Mouse (Mus musculus): ENCODE data around the gene Fgfr1op2. TPM values are rescaled to one million over a fixed set of nuclear protein-coding genes. Genes with fewer than 3 reads are reported as not detected.

Gene Fgfr1op2
- total and polyA plus RNA-seq, 3 experiments: 73.0 to 101 (median 94.1) TPM

GRCm38 (mm10) chr6:146538661-146539060 is 38.3 kb upstream of the Fgfr1op2 start:
- dilution Hi-C loops (cut with MboI; ENCODE audit: extremely low pct_ligation_motif_present, extremely low pct_unique_long_range_greater_than_20kb, low sequenced_read_pairs): no loop called here
- H3K27me3 ChIP-seq (replicated peaks): no peaks in the 10 kb centered on the region
- no peaks in the 10 kb centered on the region for H3K79me2 ChIP-seq (replicated peaks; ENCODE audit: control insufficient read depth, extremely low read depth, insufficient read depth, poor library complexity, severe bottlenecking)
- H3K9ac ChIP-seq (ENCODE audit: insufficient read depth, low read depth): no peak overlapping the region
- TF ChIP-seq ZKSCAN1 (IDR thresholded peaks at IDR 0.05; ENCODE audit: borderline replicate concordance, low read depth, low read length): 0 out of 2 replicates have a peak, but pooled peaks have one; percentile 39
- no peak for TF ChIP-seq IRF4 (IDR thresholded peaks at IDR 0.05; ENCODE audit: low read depth, low read length)
- no peaks in the 10 kb centered on the region for H3K36me3 ChIP-seq (replicated peaks in 1 of 2; ENCODE audit: control insufficient read depth in 1 of 2, insufficient read depth in 1 of 2, low read length in 1 of 2)
- DNase-seq (ENCODE audit: extremely low read depth): no peak
- H3K4me2 ChIP-seq (ENCODE audit: insufficient read depth, low read depth, poor library complexity, severe bottlenecking): no peak overlapping the region
- in situ Hi-C loops (cut with MboI; ENCODE audit: low pct_ligation_motif_present, low pct_unique_long_range_greater_than_20kb, low sequenced_read_pairs): no loop called here
- no peak overlapping the region for H3K4me3 ChIP-seq (replicated peaks in 1 of 3; ENCODE audit: low read depth in 2 of 3, low read length in 2 of 3, poor library complexity in 1 of 3)
- H3K4me1 ChIP-seq (ENCODE audit: control insufficient read depth in 1 of 2, insufficient read depth in 2 of 2): peaks cover 9 to 18% of the 10 kb centered on the region in 2 experiments
- no peak overlapping the region for H3K27ac ChIP-seq (ENCODE audit: insufficient read depth, low read depth)
- H3K9me3 ChIP-seq (replicated peaks; ENCODE audit: low read length): peaks cover 2% of the 10 kb centered on the region

- Histone ChIP-seq H3K4me2 (ENCODE audit: insufficient read depth, low read depth, poor library complexity, severe bottlenecking) (no peak overlapping the region), H3K36me3 (replicated peaks in 1 of 2; ENCODE audit: control insufficient read depth in 1 of 2, insufficient read depth in 1 of 2, low read length in 1 of 2) (no peaks in the 10 kb centered on the region), H3K9me3 (replicated peaks; ENCODE audit: low read length) (peaks cover 2% of the 10 kb centered on the region), H3K4me1 (ENCODE audit: control insufficient read depth in 1 of 2, insufficient read depth in 2 of 2) (peaks cover 9 to 18% of the 10 kb centered on the region in 2 experiments), H3K27me3 (replicated peaks) (no peaks in the 10 kb centered on the region), H3K79me2 (replicated peaks; ENCODE audit: control insufficient read depth, extremely low read depth, insufficient read depth, poor library complexity, severe bottlenecking) (no peaks in the 10 kb centered on the region), H3K9ac (ENCODE audit: insufficient read depth, low read depth) (no peak overlapping the region), H3K27ac (ENCODE audit: insufficient read depth, low read depth) (no peak overlapping the region), H3K4me3 (replicated peaks in 1 of 3; ENCODE audit: low read depth in 2 of 3, low read length in 2 of 3, poor library complexity in 1 of 3) (no peak overlapping the region)
- TF ChIP-seq SIN3A (IDR thresholded peaks at IDR 0.05; ENCODE audit: low read length) (no peak), CTCF (conservative IDR thresholded peaks at IDR 0.05 in 1 of 2, IDR thresholded peaks at IDR 0.05 in 1 of 2; ENCODE audit: low read depth in 2 of 2, low read length in 2 of 2) (no peak), CHD2 (IDR thresholded peaks at IDR 0.05; ENCODE audit: low read length) (no peak), MAZ (IDR thresholded peaks at IDR 0.05; ENCODE audit: low read depth, low read length) (no peak), USF2 (conservative IDR thresholded peaks at IDR 0.05; ENCODE audit: low read depth, low read length) (no peak), USF1 (IDR thresholded peaks at IDR 0.05; ENCODE audit: low read depth, low read length) (no peak), ZMIZ1 (IDR thresholded peaks at IDR 0.05; ENCODE audit: low read depth, low read length) (no peak), TBP (conservative IDR thresholded peaks at IDR 0.05; ENCODE audit: low read depth, low read length) (no peak), PAX5 (IDR thresholded peaks at IDR 0.05; ENCODE audit: low read length) (no peak), TCF12 (IDR thresholded peaks at IDR 0.05; ENCODE audit: low read depth, low read length) (no peak), RAD21 (IDR thresholded peaks at IDR 0.05; ENCODE audit: low read depth, low read length) (no peak), ZKSCAN1 (IDR thresholded peaks at IDR 0.05; ENCODE audit: borderline replicate concordance, low read depth, low read length) (no peak), MAX (IDR thresholded peaks at IDR 0.05; ENCODE audit: low read length) (no peak), ZNF384 (IDR thresholded peaks at IDR 0.05; ENCODE audit: low read depth, low read length) (no peak)
- dilution Hi-C loops (cut with MboI; ENCODE audit: extremely low pct_ligation_motif_present, extremely low pct_unique_long_range_greater_than_20kb, low sequenced_read_pairs): no loop called here
- DNase-seq (ENCODE audit: extremely low read depth): no peak
- in situ Hi-C loops (cut with MboI; ENCODE audit: low pct_ligation_motif_present, low pct_unique_long_range_greater_than_20kb, low sequenced_read_pairs): no loop called here
Measured at GRCm38 (mm10) chr6:146540386-146540785, 36.6 kb upstream of the Fgfr1op2 start.

- Histone ChIP-seq H3K4me3 (replicated peaks in 1 of 3; ENCODE audit: low read depth in 2 of 3, low read length in 2 of 3, poor library complexity in 1 of 3) (no peak overlapping the region), H3K9ac (ENCODE audit: insufficient read depth, low read depth) (no peak overlapping the region), H3K4me1 (ENCODE audit: control insufficient read depth in 1 of 2, insufficient read depth in 2 of 2) (no peaks in the 10 kb centered on the region), H3K4me2 (ENCODE audit: insufficient read depth, low read depth, poor library complexity, severe bottlenecking) (no peak overlapping the region), H3K36me3 (replicated peaks in 1 of 2; ENCODE audit: control insufficient read depth in 1 of 2, insufficient read depth in 1 of 2, low read length in 1 of 2) (peaks cover 3 to 28% of the 10 kb centered on the region in 2 experiments), H3K9me3 (replicated peaks; ENCODE audit: low read length) (no peaks in the 10 kb centered on the region), H3K27me3 (replicated peaks) (no peaks in the 10 kb centered on the region), H3K27ac (ENCODE audit: insufficient read depth, low read depth) (no peak overlapping the region), H3K79me2 (replicated peaks; ENCODE audit: control insufficient read depth, extremely low read depth, insufficient read depth, poor library complexity, severe bottlenecking) (no peaks in the 10 kb centered on the region)
- in situ Hi-C loops (cut with MboI; ENCODE audit: low pct_ligation_motif_present, low pct_unique_long_range_greater_than_20kb, low sequenced_read_pairs) (no loop called here), dilution Hi-C loops (cut with MboI; ENCODE audit: extremely low pct_ligation_motif_present, extremely low pct_unique_long_range_greater_than_20kb, low sequenced_read_pairs) (no loop called here)
- TF ChIP-seq NELFE (IDR thresholded peaks at IDR 0.05; ENCODE audit: low read depth, low read length) (no peak), CTCF (conservative IDR thresholded peaks at IDR 0.05 in 1 of 2, IDR thresholded peaks at IDR 0.05 in 1 of 2; ENCODE audit: low read depth in 2 of 2, low read length in 2 of 2) (peak in 1 of 2 experiments; percentile 39; a peak in 2 of 4 replicates), ETS1 (conservative IDR thresholded peaks at IDR 0.05; ENCODE audit: low read depth, low read length) (no peak), RCOR1 (conservative IDR thresholded peaks at IDR 0.05; ENCODE audit: low read depth, low read length) (no peak), RAD21 (IDR thresholded peaks at IDR 0.05; ENCODE audit: low read depth, low read length) (peak; percentile 34), ZKSCAN1 (IDR thresholded peaks at IDR 0.05; ENCODE audit: borderline replicate concordance, low read depth, low read length) (no peak), JUND (conservative IDR thresholded peaks at IDR 0.05; ENCODE audit: low read depth, low read length) (no peak), USF2 (conservative IDR thresholded peaks at IDR 0.05; ENCODE audit: low read depth, low read length) (no peak), JUN (IDR thresholded peaks at IDR 0.05; ENCODE audit: insufficient read depth, low read depth, low read length) (no peak)
- DNase-seq (ENCODE audit: extremely low read depth): no peak
Measured at GRCm38 (mm10) chr6:146544622-146545021, 32.4 kb upstream of the Fgfr1op2 start.

All from CH12.LX (cell line).